Mouse (Mus musculus) telencephalon, adult 2 months (tissue): ENCODE measurements at regions not wholly inside any gene's neighbourhood (a gene's known extent, or its start where the extent isn't known, plus 50 kb on each side); places are given as distances from the start of the nearest gene placed in this dataset.

Experiments used
- DNase-seq: peaks from one replicate; pipeline ENCODE4 v3.0.0-alpha.2; 2011; ENCODE audit warnings: low read depth, low spot score

GRCm38 (mm10) chr17:7467638-7468037, 82.4 kb upstream of the Unc93a2 start:
- no peak for DNase-seq

- DNase-seq = no peak
Observed at GRCm38 (mm10) chr17:7464901-7465300, 79.6 kb upstream of the Unc93a2 start.

- no peak for DNase-seq
Observed at GRCm38 (mm10) chr17:7461164-7461563, 75.9 kb upstream of the Unc93a2 start.

- no peak for DNase-seq
Observed at GRCm38 (mm10) chr17:7456939-7457338, 71.7 kb upstream of the Unc93a2 start.

- peak; percentile 21 for DNase-seq
Observed at GRCm38 (mm10) chr17:7443822-7444221, 58.6 kb upstream of the Unc93a2 start.

GRCm38 (mm10) chr17:7435075-7435474, 49.8 kb upstream of the Unc93a2 start:
- DNase-seq = no peak
